Mouse (Mus musculus) large intestine, adult 2 months (tissue): ENCODE results near the gene Ctnnbip1. TPM values are rescaled to one million over a fixed set of nuclear protein-coding genes. Genes with fewer than 3 reads are reported as not detected.

Experiments
- DNase-seq: peaks from one replicate; pipeline ENCODE4 v3.0.0-alpha.2; 2012; ENCODE audit warnings: low read depth, low spot score
- WGBS: fragments of 180-500 bp; shearing (Covaris S2); methylation state at CpG from one replicate; pipeline ENCODE4 v1.1.7; 2018; 5-methylcytosine and 5-hydroxymethylcytosine counted together
- polyA plus RNA-seq: library from polyadenylated mRNA; depleted of rRNA; stranded (reverse); fragments of >200 nt; gene quantifications from 2 replicates; pipeline ENCODE4 v1.2.3, GENCODE M21; 2012

Ctnnbip1 gene
- polyA plus RNA-seq, 1 experiment, result 22.5 TPM

DNA sequence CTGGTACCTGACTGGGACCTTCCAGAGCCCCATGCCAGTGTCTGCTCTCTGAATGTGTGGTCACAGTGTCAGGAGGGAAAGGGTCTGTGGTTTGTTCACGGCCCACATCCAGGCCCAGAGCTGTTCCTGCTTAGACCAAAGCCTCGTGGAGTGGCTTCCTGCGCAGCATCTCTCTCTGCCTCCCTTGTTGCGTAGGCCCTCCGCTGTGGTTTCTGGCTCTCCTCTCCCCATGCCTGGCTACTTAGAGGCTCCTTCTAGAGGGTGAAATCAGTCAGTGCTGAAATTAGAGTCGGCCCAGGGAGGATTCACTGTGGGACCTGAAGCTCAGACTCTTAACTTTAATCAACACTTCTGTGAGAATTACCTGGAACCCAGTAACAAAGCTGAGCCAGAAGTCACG lies 35.8 kb downstream of the Ctnnbip1 start:
- 78% methylated on average over 7 of the region's 7 CpGs for WGBS
- DNase-seq, result no peak

DNA sequence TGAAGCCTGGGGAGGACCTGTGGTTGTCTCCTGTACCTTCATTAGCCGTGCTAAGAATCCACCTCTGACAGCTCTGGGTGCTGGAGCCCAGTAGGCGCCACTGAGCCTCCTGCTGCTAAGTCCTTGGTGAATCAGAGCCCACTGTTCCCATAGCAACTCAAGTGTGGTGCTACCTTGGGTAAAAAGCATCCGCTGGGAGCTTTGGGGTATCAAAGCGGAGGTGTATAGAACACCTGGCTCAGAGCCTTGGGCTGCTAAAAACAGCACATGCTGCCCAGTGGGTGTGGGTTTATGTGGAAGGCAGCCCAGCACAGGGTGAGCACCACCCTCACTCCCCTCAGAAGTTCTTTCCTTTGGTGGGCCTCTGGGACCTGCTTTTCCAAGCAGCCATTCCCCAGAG lies 38.1 kb downstream of the Ctnnbip1 start:
- WGBS, result 97% methylated on average over 4 of the region's 4 CpGs
- DNase-seq, result no peak

- DNase-seq, result no peak
- WGBS, result 82% methylated on average over 5 of the region's 5 CpGs
These were observed 39.9 kb downstream of the Ctnnbip1 start for GRCm38 (mm10) chr4:149557905-149558304.

- WGBS, result 36% methylated on average over 3 of the region's 3 CpGs
- no peak for DNase-seq
These were observed 40.4 kb downstream of the Ctnnbip1 start for GRCm38 (mm10) chr4:149558389-149558788.

GRCm38 (mm10) chr4:149561392-149561791 lies 43.4 kb downstream of the Ctnnbip1 start:
- no peak for DNase-seq
- 93% methylated on average over 4 of the region's 4 CpGs for WGBS

DNA sequence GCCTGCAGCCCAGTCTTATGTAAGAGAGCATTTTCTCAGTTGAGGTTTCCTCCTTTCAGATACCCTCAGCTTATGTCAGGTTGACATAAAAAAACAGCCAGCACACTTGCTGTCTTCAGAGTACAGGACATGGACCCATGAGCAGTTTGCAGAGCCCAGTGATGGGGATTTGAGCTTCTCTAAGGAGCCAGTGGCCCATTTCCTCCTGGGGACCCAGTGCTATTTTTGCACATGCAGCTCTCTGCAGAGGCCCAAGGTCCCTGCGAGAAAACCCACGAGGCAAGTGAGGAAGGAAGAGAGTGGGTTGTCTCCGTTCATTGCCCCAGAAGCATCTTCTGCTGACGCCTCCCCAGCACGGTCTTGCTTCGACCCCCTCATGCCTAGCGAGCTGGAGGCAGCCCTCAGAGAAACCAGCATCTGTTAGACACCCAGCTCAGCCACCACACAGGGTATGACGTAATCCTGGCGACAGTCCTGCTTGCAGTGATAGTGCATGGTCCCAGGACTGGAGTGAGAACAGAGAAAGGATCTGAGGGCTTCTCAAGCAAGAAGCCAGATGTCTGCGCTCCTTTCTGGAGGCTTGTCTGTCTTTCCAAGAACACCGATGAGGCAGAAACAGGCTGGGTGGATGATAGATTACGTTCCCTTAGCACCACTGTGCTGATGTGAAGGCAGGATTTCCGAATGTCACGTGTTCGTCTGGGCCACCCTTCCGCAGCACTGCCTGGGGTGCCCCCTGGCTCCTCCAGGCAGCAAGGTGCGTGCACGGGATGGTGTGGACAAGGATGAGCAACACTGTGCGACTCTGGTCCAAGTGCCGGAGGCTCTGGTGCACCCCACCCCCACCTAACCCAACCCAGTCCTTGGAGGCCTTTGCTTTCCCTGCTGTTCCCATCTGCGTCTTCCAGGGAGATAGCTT lies 44.2 kb downstream of the Ctnnbip1 start:
- 67% methylated on average over 21 of the region's 21 CpGs for WGBS
- DNase-seq, result no peak

- WGBS, result 47% methylated on average over 7 of the region's 7 CpGs
- no peak for DNase-seq
These were observed 44.9 kb downstream of the Ctnnbip1 start for GRCm38 (mm10) chr4:149562905-149563347.

GRCm38 (mm10) chr4:149563941-149564361 lies 45.9 kb downstream of the Ctnnbip1 start:
- no peak for DNase-seq
- WGBS, result 86% methylated on average over 10 of the region's 10 CpGs

- 62% methylated on average over 20 of the region's 20 CpGs for WGBS
- DNase-seq, result peak; percentile 76
These were observed 46.7 kb downstream of the Ctnnbip1 start for GRCm38 (mm10) chr4:149564452-149565407.

DNA sequence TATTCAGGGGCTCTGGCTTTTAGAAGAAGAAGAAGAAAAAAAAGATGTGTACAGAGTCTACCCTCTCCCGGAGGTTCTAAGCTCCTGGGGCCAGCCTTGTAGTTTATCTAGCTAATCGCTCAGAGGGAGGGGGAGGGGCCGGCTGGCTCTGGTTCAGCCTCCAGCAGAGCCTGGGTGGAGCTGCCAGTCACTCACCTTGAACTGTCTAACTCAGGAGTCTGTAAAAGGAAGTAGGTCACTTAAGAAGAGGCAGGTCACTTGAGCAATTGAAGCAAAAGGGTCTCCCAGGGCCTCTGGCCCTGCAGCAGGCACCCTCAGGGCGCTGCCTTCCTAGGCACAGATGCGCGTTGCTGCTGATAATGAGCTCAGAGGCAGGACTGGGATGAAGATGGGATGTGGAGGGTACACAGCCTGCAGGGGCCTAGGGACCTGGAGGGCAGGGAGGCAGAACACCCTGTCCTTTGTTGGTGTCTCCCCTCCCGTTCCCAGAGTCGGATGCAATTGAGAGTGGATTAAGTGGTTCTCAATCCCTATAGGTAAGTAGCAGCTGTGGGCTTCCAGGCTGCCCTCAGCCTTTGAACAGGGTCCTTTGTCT lies 49.5 kb downstream of the Ctnnbip1 start:
- 31% methylated on average over 8 of the region's 8 CpGs for WGBS
- DNase-seq, result peak; percentile 75

DNA sequence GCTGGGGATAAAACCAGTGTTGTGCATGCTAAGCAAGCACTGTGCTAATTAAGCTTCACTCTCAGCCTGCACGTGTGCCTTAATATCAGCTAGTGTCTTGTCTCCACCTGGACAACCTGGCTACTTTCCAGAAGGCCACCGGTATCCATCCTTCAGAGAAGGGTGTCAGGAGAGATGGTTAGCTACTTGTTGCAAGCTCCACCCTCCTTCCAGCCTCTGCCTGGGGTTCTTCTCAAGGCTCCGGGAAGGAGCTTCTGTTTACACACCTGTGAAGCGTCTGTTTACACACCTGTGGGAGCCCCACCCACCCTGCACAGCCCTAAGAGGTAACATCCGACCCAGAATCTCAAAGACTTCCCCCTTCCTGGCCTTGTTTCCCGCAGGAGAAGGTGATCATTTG lies 50.6 kb downstream of the Ctnnbip1 start:
- 17% methylated on average over 6 of the region's 6 CpGs for WGBS
- peak; percentile 74 for DNase-seq

DNA sequence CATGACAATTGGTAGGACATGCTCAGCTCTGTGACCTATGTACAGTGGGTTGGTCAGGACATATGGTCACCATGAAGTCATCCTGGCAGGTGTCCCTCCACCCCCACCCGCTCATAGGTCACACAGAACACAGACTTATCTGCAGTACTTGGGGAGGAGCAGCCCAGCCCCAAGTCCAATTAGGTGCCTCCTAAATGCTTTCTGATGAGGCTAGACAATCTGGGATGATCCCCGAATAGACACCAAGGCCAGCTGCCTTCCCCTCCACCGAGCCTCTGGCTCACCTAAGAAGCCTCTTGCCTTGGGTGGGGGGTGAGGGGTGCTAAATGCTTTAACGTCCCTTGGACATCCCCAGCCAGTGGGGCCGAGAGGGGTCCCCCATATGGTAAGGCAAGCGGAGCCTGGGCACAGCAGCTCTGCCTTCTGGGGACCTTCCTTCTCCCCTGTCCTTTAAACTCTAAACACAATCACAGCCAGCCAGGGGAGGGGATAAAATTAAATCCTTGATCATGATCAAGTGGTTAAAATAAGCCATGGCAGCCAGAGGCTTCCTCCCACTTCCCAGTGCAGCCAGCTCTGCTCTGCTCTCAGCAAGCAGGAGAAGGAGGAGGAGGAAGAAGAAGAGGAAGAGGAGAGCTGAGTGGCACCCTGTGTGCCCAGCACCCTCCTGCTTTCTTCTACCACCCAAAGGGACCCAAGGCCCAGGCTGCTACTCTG lies 51.9 kb downstream of the Ctnnbip1 start:
- DNase-seq, result no peak

GRCm38 (mm10) chr4:149570498-149570863 lies 52.4 kb downstream of the Ctnnbip1 start:
- 64% methylated on average over 4 of the region's 4 CpGs for WGBS
- DNase-seq, result no peak

More for the DNA sequence above, 51.9 kb downstream of the Ctnnbip1 start:
- WGBS, result 58% methylated on average over 6 of the region's 6 CpGs

DNA sequence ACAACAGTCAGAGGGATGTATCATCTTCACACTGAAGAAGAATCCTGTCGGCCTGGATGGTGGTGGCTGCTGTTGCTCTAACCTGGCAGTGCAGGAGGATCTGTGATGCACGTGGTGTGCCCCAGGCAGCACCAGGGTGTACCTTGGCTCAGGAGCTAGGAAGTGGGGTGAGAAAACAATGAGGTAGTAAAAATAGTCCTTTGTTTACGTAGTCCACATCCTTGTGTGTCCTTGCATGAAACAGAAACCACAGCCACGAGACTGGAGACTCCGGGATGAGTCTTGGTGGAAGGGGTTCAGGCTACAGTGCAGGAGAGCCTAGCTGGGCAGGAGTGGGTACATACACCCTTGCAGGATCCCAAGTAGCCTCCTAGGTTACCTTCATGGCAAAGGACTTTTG lies 53.2 kb downstream of the Ctnnbip1 start:
- 25% methylated on average over 5 of the region's 5 CpGs for WGBS
- DNase-seq, result peak; percentile 67

GRCm38 (mm10) chr4:149571651-149572149 lies 53.7 kb downstream of the Ctnnbip1 start:
- 20% methylated on average over 8 of the region's 8 CpGs for WGBS

DNA sequence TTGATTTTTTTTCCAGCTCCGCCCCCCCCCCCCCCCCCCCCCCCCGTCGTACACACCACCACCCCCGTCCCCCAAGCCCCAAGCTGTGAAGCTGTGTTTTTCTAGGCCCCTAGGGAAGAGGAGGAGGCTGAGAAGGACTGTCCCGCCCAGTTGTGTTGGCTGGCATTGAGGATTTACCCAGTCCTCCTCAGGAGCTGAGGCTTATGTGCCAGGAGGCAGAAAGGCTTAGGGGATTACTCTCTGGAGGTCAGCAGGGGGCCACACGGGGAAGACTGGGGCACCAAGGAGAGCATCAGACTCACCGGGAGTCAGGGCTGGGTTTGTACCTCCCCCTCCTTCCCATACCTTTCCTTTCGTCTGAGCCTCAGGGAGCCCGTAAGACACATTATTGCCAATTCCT lies 54.4 kb downstream of the Ctnnbip1 start:
- WGBS, result 44% methylated on average over 7 of the region's 9 CpGs
- DNase-seq, result no peak

More at GRCm38 (mm10) chr4:149571651-149572149, 53.7 kb downstream of the Ctnnbip1 start:
- DNase-seq, result peak; percentile 69

- 53% methylated on average over 8 of the region's 8 CpGs for WGBS
These were observed 54.8 kb downstream of the Ctnnbip1 start for GRCm38 (mm10) chr4:149572851-149573250.

DNA sequence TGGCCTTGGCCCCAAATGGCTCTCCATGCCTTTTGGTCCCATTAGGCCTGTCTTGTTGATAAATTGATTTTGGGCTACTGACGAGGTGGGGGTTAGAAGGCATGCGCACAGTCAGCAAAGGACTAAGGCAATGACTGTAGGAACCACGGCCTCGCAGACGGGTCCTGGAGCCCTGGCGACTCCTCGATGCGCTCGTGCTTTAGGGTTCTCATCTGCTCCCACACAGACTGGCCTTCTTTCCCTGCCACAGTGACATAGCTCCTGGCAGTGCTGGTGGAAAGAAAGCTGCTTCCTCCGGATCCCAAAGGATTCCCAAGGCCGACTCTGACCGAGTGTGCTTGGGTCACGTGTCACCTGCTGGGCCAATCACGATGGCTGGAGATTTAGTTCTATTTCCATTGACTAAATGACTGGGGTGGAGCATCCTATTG lies 56.4 kb downstream of the Ctnnbip1 start:
- 82% methylated on average over 14 of the region's 14 CpGs for WGBS
- DNase-seq, result no peak

More at GRCm38 (mm10) chr4:149572851-149573250, 54.8 kb downstream of the Ctnnbip1 start:
- DNase-seq, result no peak

GRCm38 (mm10) chr4:149576061-149576460 lies 58.0 kb downstream of the Ctnnbip1 start:
- 90% methylated on average over 9 of the region's 9 CpGs for WGBS
- DNase-seq, result no peak
